Mouse (Mus musculus): ENCODE measurements around the gene Vps13a.

GRCm38 (mm10) chr19:16777901-16778300 is 2.8 kb downstream of the Vps13a start:
- no peak for TF ChIP-seq FLI1 (IDR thresholded peaks at IDR 0.05; ENCODE audit: low read length)
- no peak for TF ChIP-seq GATA1 (IDR thresholded peaks at IDR 0.05; ENCODE audit: borderline replicate concordance, low read length)
